Mouse (Mus musculus): ENCODE results near the gene Atp10a. TPM values are rescaled to one million over a fixed set of nuclear protein-coding genes. Genes with fewer than 3 reads are reported as not detected.

The Atp10a gene
- 2.2 and 2.5 TPM in 2 replicates for polyA plus RNA-seq (2012; rRNA removed)

GRCm38 (mm10) chr7:58655866-58656265 lies at the start of gene Atp10a:
Gene Atp10a (plus strand): TSS chr7:58656166.

